10 mouse cellular contexts compared by ENCODE assay signal in genomic region chr19:45234771-45235231, GRCm38 (mm10). TPM values are rescaled to one million over a fixed set of nuclear protein-coding genes. Genes with fewer than 3 reads are reported as not detected.
DNase-seq lines count a peak whose midpoint lies in the region; ATAC-seq and TF ChIP-seq lines count a peak whose summit lies in the region.
"Had no signal": no experiment of that assay in that cellular context is flagged by ENCODE, and none has a peak within 500 bp of the region (broad histone marks: within the 10 kb centered on the region; RNA-seq: fewer than 3 reads in every experiment).

No protein-coding gene starts in this region.

- 0% methylated on average over 42 of the region's 42 CpGs for WGBS in lung, embryonic 15.5 days
- WGBS in lung, adult 2 months = 2% methylated on average over 42 of the region's 42 CpGs
- under 1% methylated on average over 42 of the region's 42 CpGs for WGBS in forebrain, embryonic 10.5 days
- under 1% methylated on average over 21 of the region's 42 CpGs for WGBS in limb, embryonic 14.5 days
- under 1% methylated on average over 42 of the region's 42 CpGs for WGBS in stomach, embryonic 16.5 days

- H3K9me3 ChIP-seq in lung, embryonic 15.5 days = no peaks in the 10 kb centered on the region
- no peaks in the 10 kb centered on the region for H3K9me3 ChIP-seq in forebrain, embryonic 10.5 days
- no peaks in the 10 kb centered on the region for H3K9me3 ChIP-seq in limb, embryonic 14.5 days (ENCODE audit: control insufficient read depth, low read length)
- no peaks in the 10 kb centered on the region for H3K9me3 ChIP-seq in stomach, embryonic 16.5 days (replicated peaks; ENCODE audit: control insufficient read depth, low read length)

- H3K4me2 ChIP-seq in lung, embryonic 15.5 days = peak overlapping the region; percentile 46
- H3K4me2 ChIP-seq in limb, embryonic 14.5 days (replicated peaks; ENCODE audit: low read depth, low read length, severe bottlenecking) = peak overlapping the region; percentile 51
- H3K4me2 ChIP-seq in stomach, embryonic 16.5 days (ENCODE audit: low read depth, low read length) = peak overlapping the region; percentile 39

- no peak for TF ChIP-seq POLR2A in lung, adult 2 months (IDR thresholded peaks at IDR 0.05; ENCODE audit: borderline replicate concordance, extremely low read depth, low read depth, low read length)
- no peak for TF ChIP-seq POLR2A in limb, embryonic 14.5 days (IDR thresholded peaks at IDR 0.05; ENCODE audit: borderline replicate concordance, extremely low read depth, insufficient read depth, insufficient read length)

- no peaks in the 10 kb centered on the region for H3K36me3 ChIP-seq in lung, embryonic 15.5 days
- H3K36me3 ChIP-seq in forebrain, embryonic 10.5 days (replicated peaks) = no peaks in the 10 kb centered on the region
- no peaks in the 10 kb centered on the region for H3K36me3 ChIP-seq in limb, embryonic 14.5 days (ENCODE audit: control insufficient read depth, insufficient read depth, low read length)
- no peaks in the 10 kb centered on the region for H3K36me3 ChIP-seq in stomach, embryonic 16.5 days (ENCODE audit: control insufficient read depth, insufficient read depth, low read length)

- peak overlapping the region; percentile 21 for H3K4me3 ChIP-seq in lung, embryonic 15.5 days
- H3K4me3 ChIP-seq in lung, adult 2 months (replicated peaks; ENCODE audit: extremely low read depth, low read depth, low read length) = no peak overlapping the region
- peak overlapping the region; percentile 36 for H3K4me3 ChIP-seq in forebrain, embryonic 10.5 days
- peak overlapping the region; percentile 35 for H3K4me3 ChIP-seq in limb, embryonic 14.5 days (replicated peaks; ENCODE audit: low read length)
- peak overlapping the region; percentile 25 for H3K4me3 ChIP-seq in stomach, embryonic 16.5 days (replicated peaks; ENCODE audit: low read length)

- TF ChIP-seq CTCF in lung, adult 2 months (IDR thresholded peaks at IDR 0.05; ENCODE audit: insufficient read depth, low read length) = no peak

- no peak for ATAC-seq in lung, embryonic 15.5 days (ENCODE audit: borderline replicate concordance, extremely low read depth, low FRiP score, low TSS enrichment)
- ATAC-seq in limb, embryonic 14.5 days (ENCODE audit: low FRiP score, low read depth) = no peak
- ATAC-seq in stomach, embryonic 16.5 days (ENCODE audit: insufficient read depth, low FRiP score) = no peak
- ATAC-seq: activated CD4-positive, CD25-positive, alpha-beta regulatory T cell, adult 4 months had no signal

- no peak overlapping the region for H3K27ac ChIP-seq in lung, embryonic 15.5 days
- no peak overlapping the region for H3K27ac ChIP-seq in forebrain, embryonic 10.5 days
- no peak overlapping the region for H3K27ac ChIP-seq in limb, embryonic 14.5 days (replicated peaks; ENCODE audit: low read depth, low read length)
- H3K27ac ChIP-seq in stomach, embryonic 16.5 days (ENCODE audit: low read length) = no peak overlapping the region

- peaks cover 38% of the 10 kb centered on the region for H3K4me1 ChIP-seq in lung, embryonic 15.5 days
- H3K4me1 ChIP-seq in lung, adult 2 months (ENCODE audit: control insufficient read depth, insufficient read depth, low read length) = peaks cover 15% of the 10 kb centered on the region
- peaks cover 51% of the 10 kb centered on the region for H3K4me1 ChIP-seq in forebrain, embryonic 10.5 days
- H3K4me1 ChIP-seq in limb, embryonic 14.5 days (ENCODE audit: control insufficient read depth, insufficient read depth, low read length) = peaks cover 16% of the 10 kb centered on the region
- peaks cover 12% of the 10 kb centered on the region for H3K4me1 ChIP-seq in stomach, embryonic 16.5 days (ENCODE audit: control insufficient read depth, insufficient read depth, low read length)

- no peak for DNase-seq in lung, adult 2 months
- DNase-seq in forebrain, embryonic 10.5 days (ENCODE audit: extremely low spot score, low spot score) = peak; percentile 56
- no peak for DNase-seq in limb, embryonic 14.5 days (ENCODE audit: low spot score)
- DNase-seq in T-cell, adult 2 months (ENCODE audit: low spot score) = no peak
- no peak for DNase-seq in adrenal gland, adult 2 months
- no peak for DNase-seq in gastrocnemius, adult 18-20 months (ENCODE audit: low spot score)

- H3K9ac ChIP-seq in lung, embryonic 15.5 days = no peak overlapping the region
- peak overlapping the region; percentile 28; the same call in 1 of the 2 replicates for H3K9ac ChIP-seq in limb, embryonic 14.5 days (ENCODE audit: low read depth, low read length, severe bottlenecking)
- H3K9ac ChIP-seq in stomach, embryonic 16.5 days (ENCODE audit: low read length) = no peak overlapping the region

- peaks cover 100% of the 10 kb centered on the region for H3K27me3 ChIP-seq in lung, embryonic 15.5 days
- H3K27me3 ChIP-seq in forebrain, embryonic 10.5 days (ENCODE audit: poor library complexity, severe bottlenecking) = peaks cover 100% of the 10 kb centered on the region
- peaks cover 95% of the 10 kb centered on the region for H3K27me3 ChIP-seq in limb, embryonic 14.5 days (ENCODE audit: control insufficient read depth, insufficient read depth, low read length)
- H3K27me3 ChIP-seq in stomach, embryonic 16.5 days (ENCODE audit: control insufficient read depth, insufficient read depth, low read length) = peaks cover 79% of the 10 kb centered on the region

RNA-seq across cellular contexts. Expression of gene Lbx1, which starts 0.8 kb away (rescaled TPM):
- not detected in 2 replicates for polyA plus RNA-seq in lung, embryonic 15.5 days (2015; fragmentation: Nextera tagmentation; extraction: Ambion mirVana)
- polyA plus RNA-seq in lung, adult 2 months (2012; rRNA removed) = 0.05 and 0.09 TPM in 2 replicates
- not detected in 2 replicates for polyA plus RNA-seq in forebrain, embryonic 10.5 days (2016; fragmentation: Nextera tagmentation; extraction: Ambion mirVana)
- 2.7 and 3.9 TPM in 2 replicates for polyA plus RNA-seq in limb, embryonic 14.5 days (2012; rRNA removed)
- polyA plus RNA-seq in limb, embryonic 14.5 days (2014; fragmentation: Nextera tagmentation; extraction: Ambion mirVana) = 1.4 and 2.2 TPM in 2 replicates
- not detected in 2 replicates for polyA plus RNA-seq in stomach, embryonic 16.5 days (2015; fragmentation: Nextera tagmentation; extraction: Ambion mirVana)
- under 1 TPM in 1 of 2 experiments, not detected in 1; 0.17 TPM for total RNA-seq in adrenal gland, adult 2 months (2021)
- 0.21 TPM in 1 of 2 replicates, not detected in the other for polyA plus RNA-seq in adrenal gland, adult 2 months (2012; rRNA removed)
- 10 to 100 TPM; 62.4 to 63.1 TPM for total RNA-seq in gastrocnemius, adult 18-20 months (2021)
- total RNA-seq: heart, postnatal 10 days had no signal
- polyA plus RNA-seq: activated CD4-positive, CD25-positive, alpha-beta regulatory T cell, adult 4 months had no signal
